Mouse (Mus musculus): ENCODE measurements around the gene AY761184.
"Not testable (repeated sequence)": the region's sequence is repeated elsewhere in the genome, so short reads cannot be mapped to it uniquely, and the experiment has no call there.

AY761184 gene

GRCm38 (mm10) chr8:21703545-21703944 is at the start of gene AY761184:
AY761184 (minus strand) TSS chr8:21703645.
- DNase-seq: not testable (repeated sequence)

- DNase-seq: not testable (repeated sequence)
Measured at GRCm38 (mm10) chr8:21665497-21665896, 37.9 kb downstream of the AY761184 start, which contains the start of gene Defa34. Defa34 (plus strand) TSS chr8:21665797.

- not testable (repeated sequence) for DNase-seq
Measured at GRCm38 (mm10) chr8:21655480-21655879, 48.0 kb downstream of the AY761184 start, which contains the start of gene Defa17. Defa17 (plus strand) TSS chr8:21655780.

Measured in kidney, postnatal 25 days (tissue).